Mouse (Mus musculus): ENCODE data around the gene Fmnl2.

GRCm38 (mm10) chr2:52949556-52949955 lies 91.9 kb downstream of the Fmnl2 start:
- TF ChIP-seq POLR2A (IDR thresholded peaks at IDR 0.05; ENCODE audit: low read depth, low read length) (no peak), CTCF (conservative IDR thresholded peaks at IDR 0.05; ENCODE audit: insufficient read depth, insufficient read length, low read depth, low read length) (0 out of 2 replicates have a peak, but pooled peaks have one; percentile 8)

Data from kidney, adult 2 months (tissue).